Mouse (Mus musculus): ENCODE data around the gene Pdxk.

The Pdxk gene

DNA sequence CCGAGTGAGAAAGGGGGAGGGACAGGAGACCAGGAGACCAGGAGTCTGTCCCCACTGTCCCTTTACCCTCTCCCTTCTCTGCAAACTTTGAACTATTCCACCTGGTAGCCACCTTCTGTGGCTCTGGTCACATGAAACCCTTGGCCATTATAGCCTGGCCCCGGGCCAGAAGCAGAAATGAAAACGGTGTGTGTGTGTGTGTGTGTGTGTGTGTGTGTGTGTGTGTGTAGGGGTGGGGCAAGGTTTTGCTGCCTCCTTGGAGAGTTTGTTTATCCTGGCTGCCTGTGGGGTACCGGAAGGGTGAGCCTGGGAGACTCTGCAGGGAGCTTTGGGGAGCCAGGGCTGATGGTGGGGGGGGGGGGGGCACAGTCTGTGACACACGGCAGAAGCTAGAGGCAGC, 4.3 kb downstream of the Pdxk start:
- no peak for DNase-seq (ENCODE audit: low spot score in 2 of 2)

DNA sequence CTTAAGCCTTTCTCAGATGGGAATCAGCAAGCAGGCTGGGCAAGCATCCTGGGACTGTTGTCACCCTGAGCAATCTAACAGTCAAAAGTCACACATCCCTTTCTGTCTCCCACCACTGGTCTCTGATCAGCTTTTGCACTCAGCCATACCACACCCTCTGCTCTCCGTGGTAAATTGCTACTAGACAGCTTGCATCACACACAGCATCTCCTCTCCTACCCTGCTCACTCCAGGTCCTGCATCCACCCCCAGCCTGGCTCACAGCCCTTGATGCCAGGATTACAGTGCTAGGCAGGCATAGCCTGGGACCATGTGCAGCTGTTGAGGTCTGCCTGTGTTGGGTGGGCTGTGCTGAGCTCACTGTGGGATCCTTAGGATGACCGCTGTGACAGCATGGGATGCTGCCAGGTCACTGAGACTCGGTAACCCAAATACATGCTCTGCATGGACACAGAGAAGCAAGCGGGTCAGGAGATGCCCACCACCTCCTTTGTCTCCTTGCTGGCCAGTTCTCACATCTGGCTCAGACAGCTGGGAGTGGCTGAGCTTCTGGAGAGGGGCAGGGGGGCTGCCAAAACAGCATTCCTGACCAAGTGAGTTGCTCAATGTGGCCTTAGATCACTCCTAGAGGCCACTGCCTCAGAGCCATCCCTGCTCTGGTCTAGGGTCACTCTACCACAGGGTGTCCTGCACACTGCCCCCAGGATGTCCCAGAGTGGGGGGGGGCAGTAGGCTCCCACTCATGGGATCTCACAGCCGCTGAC, 6.2 kb downstream of the Pdxk start:
- DNase-seq (ENCODE audit: low spot score in 2 of 2): peak in 1 of 2 experiments; percentile 48

DNA sequence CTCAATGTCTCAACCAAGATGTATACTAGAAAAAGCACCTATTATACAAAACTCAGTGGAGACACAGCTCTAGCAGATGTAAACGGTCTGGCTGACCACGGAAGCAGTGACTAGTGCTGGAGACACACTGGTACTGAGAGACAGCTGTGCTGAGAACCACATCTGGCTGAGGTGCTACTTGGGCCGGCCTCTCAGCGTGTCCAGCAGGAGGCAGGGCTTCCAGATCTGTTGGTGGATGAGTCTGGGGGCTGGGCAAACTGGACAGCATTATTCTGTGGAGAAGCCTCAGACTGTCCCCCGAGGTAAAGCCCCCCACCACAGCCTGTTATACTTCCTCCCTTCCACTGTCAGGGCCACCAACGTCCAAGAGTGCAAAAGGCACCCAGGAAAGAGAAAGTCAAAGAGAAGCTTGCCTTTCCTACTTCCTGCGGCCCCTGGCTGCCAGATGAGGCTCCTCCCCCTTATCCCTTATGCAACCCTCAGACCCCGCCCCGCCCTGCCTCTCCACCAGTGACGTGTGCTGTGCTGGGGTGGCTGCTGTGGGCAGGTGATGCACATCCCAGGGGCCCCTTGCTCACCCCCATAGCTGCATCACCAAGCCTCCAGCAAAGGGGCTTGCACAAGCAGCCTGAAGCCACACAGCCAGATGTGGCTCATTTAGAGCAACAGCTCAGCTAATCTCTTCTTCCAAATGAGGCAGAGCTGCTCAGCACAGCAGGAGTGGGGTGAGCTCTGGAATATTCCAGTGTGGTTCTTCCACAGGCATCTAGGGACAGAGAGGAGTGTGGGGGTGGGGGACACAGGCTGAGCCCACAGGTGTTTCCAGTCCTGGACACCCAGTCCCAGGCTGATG, 7.1 kb downstream of the Pdxk start:
- DNase-seq (ENCODE audit: low spot score in 2 of 2): peak; percentile 38 to 73

DNA sequence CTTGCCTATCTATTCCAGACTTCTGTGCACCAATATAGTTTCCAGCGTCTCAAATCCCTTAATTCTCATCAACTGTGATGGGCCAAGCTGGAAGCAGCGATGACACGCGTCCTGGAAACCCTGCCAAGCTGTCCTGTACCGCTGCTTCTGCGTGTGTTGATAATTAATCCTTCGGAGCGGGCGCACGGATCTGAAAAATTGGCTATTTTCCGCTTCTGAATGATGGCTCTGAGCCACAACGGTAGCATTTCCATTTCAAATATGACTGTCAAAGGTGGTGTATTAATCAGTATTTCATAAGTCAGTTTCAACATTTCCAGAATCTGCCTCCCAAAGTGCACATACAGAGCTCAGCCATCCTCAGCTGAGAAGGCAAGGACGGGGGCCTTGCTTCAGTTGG, 8.1 kb downstream of the Pdxk start:
- no peak for DNase-seq (ENCODE audit: low spot score in 2 of 2)

DNA sequence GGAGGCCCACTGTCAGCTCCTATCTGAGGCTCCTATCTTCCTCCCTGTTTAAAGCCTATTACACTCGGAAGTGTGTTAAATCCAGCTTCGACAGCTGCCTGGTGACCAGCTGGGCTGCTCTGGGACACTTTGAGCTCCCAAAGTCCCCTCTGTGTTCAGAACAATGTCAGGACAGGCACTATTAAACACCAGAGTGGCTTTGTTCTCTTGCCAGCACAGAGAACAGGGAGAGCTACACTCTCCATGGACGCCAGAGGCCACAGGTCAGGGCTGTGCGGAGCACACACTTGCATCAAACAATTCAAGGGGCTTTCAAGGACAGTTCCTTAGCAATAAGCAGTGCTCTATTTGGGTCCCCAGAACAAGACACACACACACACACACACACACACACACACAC, 12.1 kb downstream of the Pdxk start:
- no peak for DNase-seq (ENCODE audit: low spot score in 2 of 2)

DNA sequence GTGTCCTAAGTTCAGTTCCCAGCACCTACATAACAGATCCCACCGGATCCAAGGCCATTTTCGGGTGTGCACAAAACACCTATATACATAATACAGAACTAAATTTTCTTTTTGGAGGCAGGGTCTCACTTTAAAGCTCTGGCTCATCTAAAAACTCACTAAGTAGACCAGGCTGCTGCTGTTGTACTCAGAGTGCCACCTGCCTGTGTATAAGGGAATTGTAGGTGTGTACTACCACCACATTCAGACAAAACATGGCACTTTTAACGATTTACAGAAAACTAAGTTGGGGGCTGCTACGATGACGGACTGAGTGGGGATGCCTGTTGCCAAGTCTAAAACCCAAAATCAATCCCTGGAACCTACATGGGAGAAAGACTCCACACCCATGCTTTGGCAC, 14.0 kb downstream of the Pdxk start:
- DNase-seq (ENCODE audit: low spot score in 2 of 2): no peak

DNA sequence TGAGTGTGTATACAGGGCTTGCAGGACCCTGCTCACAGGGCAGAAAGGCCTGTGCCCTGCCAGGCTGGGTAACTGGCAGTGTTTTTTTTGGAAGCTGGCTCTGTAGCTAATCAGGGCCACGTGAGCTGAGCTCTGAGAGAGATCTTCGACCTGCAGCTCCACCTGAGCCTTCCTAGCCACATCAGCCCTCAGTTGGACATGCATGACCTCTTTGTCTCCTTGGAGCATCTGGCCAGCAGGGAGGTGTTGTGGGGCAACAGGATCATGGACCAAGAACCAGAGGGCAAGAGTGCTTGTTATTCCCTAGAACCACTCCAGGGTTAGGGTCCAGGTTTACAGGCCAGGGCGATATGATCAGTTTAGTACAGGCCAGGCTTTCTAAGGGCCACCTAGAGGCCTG, 17.4 kb downstream of the Pdxk start:
- no peak for DNase-seq (ENCODE audit: low spot score in 2 of 2)

DNA sequence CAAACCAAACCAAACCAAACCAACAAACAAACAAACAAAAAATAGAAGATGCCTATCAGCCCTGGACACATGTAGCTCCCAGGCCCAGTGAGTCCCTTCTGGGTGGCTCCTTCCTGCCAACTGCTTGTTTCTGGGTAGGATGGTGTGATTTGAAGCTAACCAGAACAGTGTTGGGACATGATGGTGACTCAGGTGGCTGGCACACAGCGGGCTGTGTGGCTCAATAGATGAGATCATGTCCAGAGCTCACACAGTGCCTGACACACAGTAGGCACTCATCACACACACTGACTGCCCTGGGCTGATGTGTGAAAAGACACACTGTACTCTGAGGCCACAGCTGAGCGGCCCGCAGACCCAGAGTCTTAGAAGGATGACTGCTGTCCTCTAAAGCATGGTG, 18.6 kb downstream of the Pdxk start:
- no peak for DNase-seq (ENCODE audit: low spot score in 2 of 2)

DNA sequence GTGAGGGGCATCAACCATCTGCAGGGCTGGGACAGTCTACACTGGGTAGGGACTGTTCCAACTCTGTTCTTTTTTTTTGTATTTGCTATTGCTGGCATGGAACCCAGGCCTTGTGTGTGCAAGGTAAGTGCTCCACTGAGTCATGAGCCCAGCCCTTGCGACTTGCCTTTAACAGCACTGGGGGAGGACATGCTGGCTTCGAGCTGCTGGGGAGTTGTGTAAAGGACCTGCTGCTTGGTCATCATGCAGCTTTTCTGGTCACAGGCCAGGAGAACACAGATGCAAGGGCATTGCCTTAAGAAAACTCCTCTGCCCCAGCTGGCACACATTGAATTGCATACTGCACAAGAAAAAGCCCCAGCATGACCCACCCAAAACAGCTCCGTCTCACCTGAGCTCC, 22.5 kb downstream of the Pdxk start:
- no peak for DNase-seq (ENCODE audit: low spot score in 2 of 2)

DNA sequence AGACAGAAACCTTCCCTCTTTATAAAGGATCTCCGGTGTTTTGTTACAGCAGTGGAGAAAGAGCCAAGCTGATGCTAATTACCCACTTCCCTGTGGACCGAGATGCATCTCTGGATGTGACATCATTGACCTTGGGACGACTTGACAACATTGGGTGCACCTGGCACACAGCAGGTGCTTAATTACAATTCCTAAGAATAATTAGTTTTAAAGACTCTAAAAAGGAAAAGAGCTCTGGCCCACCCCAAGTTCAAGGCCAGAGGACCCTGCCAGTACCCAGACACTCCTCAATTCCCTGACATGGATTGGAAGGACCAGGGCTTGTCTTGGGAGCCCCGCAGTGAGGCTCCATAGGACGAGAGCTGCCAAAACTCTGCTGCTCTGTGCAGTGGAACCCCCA, 23.2 kb downstream of the Pdxk start:
- DNase-seq (ENCODE audit: low spot score in 2 of 2): no peak

DNA sequence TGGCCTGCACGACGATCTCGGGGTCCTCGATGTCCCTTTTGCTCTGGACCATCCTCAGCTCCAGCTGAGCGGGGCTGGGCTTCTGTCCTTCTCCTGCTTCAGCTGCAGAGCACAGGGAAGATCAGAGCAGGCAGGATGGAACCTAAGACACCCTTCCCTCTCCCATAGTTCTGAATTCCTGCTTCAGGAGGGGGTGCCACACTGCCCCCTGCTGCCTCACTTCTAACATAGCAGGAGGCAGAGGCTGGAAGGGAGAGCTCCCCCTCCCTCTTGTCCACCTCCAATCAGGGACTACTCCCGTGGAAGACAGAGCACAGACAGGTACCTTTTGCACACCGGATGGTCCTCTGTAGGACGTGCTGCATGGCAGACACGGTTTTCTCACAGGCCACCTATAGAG, 24.0 kb downstream of the Pdxk start:
- DNase-seq (ENCODE audit: low spot score in 2 of 2): no peak

DNA sequence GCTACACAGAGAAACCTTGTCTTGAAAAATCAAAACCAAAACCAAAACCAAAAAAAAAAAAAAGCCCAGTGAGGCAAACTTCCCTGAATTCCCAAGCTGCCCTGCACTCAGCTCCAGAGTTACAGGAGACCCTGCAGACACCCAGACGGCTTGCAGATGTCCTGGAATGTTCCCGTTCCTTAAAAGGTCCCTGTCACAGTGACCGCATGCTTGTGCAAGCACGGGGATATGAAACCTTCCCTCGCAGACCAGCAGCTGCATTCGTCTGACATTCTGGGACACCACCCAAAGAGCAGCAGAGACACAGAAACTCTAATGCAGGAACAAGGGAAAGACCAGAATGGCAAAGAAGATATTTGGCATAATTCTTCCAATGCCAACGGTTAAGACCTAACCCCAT, 24.8 kb downstream of the Pdxk start:
- DNase-seq (ENCODE audit: low spot score in 2 of 2): no peak

DNA sequence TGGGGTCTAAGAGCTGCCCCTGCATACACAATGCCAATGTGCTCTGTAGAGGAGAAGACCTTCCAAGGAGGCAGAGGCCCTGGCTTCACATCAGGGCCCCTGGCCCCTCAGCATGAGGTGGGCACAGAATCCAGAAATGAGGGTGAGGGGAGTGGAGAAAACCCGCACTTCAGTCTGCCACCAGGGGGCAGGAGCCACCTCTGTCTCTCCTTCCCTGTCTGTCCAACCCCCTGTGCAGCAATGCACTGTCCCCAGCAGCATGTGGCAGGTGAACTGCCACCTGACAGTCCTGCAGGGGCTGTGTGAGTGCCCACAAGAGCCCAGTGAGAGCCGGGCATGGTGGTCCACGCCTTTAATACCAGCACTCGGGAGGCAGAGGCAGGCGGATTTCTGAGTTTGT, 25.2 kb downstream of the Pdxk start:
- DNase-seq (ENCODE audit: low spot score in 2 of 2): no peak

DNA sequence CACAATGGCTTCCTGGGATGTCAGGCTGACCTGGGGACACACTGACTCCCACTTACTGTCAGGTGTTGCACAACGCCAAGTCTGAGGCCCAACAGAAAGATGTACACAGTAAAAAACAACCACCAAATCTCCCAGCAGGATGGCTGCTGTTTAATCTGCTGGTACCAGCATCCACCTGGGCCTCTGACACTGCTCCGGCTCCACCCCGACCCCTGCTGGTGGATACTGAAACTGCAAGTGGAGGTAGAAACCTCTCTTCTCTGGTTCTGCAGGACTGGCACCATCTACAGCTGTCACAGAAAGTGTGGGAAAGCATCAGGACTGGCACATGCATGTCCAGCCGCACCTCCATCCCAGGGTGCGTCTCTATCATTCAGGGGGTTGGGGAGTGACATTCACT, 26.7 kb downstream of the Pdxk start:
- DNase-seq (ENCODE audit: low spot score in 2 of 2): peak; percentile 75 to 77

DNA sequence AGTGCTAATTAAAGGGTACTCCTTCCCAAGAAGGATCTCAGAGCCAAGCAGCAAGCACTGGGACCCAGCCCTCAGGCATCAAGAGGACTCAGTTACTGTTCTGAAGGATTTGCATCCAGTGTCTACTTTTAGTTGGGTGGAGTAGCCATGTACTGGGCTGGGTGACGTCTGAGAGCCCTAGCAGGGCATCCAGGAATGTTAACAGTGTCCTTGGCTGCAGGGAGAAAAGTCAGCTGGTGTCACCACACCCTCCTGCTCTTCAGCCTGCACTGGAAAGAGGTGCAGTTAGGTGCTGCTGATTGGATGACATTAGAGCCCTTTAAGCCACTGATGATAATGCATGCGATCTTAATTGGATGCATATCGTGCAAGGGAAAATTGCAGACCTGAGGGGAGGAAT, 31.9 kb downstream of the Pdxk start:
- DNase-seq (ENCODE audit: low spot score in 2 of 2): no peak

DNA sequence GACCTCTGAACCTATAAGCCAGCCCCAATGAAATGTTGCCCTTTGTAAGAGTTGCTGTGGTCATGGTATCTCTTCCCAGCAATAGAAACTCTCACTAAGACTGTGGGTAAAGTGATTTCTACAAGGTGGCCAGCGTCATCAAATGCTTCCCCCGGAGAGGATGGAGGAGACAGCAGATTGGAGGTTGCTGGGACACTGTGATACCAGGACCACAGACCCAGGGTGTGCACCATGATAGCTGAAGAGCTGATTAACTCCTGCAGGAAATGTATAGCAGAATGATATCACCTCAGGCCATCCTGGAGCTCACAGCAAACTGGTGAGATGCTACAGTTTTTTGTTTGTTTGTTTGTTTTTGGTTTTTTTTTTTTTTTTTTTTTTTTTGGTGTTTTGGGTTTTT, 35.0 kb downstream of the Pdxk start:
- no peak for DNase-seq (ENCODE audit: low spot score in 2 of 2)

DNA sequence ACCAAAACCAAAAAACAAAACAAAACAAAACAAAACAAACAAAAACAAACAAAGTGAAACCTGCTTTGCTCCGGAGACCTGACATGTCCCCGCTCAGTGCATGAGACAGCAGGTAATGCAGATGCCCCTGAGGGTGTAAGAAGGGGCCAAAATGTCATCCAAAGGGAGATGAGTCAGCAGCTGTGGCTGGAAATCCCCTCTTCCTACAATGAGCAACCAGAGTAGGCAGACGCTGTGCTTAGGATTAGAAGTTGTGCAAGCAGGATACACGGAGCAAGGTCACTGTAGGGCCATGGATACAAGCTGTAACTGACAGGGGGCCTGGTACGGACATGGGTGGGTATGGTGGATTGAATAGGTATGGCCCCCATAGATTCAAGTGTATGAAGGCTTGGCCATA, 35.6 kb downstream of the Pdxk start:
- DNase-seq (ENCODE audit: low spot score in 2 of 2): no peak

DNA sequence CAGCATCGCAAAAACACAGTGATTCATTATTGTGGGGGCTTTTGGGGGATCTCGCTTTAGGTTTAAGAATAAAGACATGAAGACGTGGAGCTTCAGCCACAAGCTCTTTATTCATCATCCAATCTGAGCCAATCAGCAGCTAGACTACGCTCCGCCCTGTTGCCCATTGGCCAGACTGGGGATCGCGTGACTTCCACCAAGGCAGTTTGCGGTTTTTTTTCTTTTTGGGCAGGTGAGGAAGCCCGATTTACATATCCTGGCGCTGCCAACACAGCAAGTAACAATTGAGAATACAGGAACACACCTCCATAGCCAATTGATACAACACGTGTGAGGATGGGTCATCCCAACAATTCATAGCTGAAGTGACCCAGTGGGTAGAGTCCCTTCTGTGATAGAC, 36.7 kb downstream of the Pdxk start:
- no peak for DNase-seq (ENCODE audit: low spot score in 2 of 2)

DNA sequence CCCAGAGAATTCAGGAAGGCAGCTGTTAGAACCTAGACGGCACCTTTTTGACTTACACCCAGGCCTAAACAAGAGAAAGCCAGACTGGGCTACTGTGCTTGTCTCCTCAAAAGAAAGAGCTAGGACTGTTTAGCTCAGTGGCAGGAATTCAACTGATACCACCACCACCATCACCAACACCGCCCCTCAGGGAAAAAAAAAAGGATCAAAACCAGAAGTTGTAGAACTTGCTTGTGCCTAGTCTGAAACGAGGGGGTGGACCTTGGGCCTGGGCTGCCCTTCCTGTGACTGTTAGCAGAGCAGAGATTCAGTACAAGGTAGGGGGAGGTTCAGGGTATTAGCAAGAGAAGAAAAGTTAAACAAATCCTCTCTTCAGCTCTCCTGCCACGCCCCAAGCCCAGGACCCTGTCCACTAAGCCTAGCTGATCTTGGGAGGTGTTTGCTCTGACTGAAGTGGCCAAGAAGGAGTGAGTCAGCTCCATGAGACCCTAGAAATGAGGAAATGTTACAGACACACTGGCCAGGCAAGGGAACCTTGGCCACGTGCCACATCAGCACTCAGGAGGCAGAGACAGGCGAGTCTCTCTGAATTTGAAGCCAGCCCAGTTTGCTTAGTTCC, 38.5 kb downstream of the Pdxk start:
- DNase-seq (ENCODE audit: low spot score in 2 of 2): peak in 1 of 2 experiments; percentile 28

DNA sequence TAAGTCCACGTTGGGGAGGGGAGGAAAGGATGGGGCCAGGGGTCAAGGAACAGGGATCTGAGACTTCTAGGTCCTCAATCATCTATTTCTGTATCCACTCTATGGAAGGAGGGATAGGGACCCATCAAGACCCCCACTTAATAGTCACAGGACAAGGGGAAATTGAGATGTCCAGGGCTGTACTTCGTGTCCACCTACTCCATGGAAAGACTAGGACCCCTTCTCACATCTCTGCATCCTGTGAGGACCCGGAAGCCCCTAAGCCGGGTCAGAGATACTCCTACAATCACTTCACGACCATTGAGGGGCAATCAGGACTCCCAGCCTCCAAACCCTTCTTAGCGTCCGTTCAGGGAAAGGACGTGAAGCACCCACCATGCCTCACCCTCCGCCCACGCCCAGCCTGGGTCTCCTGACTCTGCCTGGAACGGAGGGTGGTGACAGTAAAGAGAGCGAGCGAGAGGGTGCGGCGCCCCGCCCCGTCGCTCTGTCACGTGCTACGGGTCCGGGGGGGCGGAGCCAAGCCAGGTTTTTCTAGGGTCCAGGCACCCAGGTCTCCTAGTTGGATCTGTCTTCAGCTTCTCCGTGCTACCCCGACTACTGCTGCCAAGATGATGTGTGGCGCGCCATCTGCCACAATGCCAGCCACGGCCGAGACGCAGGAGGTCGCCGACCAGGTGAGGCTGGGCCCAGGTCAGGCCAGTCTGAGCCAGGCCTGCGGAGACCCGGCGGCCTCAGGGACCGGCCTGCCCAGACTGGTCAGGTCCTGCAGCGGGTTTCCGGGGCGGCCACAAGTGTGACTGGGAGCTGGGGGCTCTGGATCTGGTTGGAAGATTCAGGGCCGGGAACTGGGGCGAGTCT, 39.4 kb downstream of the Pdxk start, which contains the start of gene Cstb:
Cstb (plus strand) TSS at position 489 of the 861 bp plus-strand sequence.
- peak; percentile 85 for DNase-seq (ENCODE audit: low spot score in 2 of 2)

DNA sequence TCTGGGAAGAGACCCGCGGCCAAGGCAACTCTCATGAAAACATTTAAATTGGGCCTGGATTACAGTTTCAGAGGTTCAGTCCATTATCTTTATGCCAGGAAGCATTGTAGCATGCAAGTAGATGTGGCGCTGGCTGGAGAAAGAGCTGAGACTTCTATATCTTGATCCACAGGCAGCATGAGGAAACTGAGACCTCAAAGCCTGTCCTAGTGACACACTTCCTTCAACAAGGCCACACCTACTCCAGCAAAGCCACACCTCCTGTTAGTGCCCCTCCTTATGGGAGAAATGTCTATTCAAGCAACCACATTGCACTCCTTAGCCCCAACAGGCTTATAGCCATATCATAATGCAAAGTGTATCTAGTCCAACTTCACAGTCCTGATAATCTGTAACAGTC, 42.2 kb downstream of the Pdxk start:
- no peak for DNase-seq (ENCODE audit: low spot score in 2 of 2)

DNA sequence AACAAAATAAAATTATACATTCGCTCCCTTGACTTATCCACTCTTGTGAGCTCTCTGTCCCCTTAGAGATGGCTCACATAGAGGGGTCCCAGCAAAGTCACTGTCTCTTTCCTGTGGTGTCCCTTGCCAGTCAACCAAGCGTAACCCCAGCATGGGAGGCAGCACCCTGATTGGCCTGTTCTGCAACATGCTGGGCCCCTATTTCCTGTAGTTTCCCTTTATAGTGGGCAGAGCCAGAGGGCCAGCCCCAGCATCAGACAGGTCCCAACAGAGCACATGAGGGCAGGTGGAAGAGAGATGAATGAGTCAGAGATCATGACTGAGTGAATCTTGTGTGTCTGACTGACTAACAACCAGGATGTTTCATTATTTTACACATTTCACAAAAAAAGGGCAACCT, 43.8 kb downstream of the Pdxk start:
- DNase-seq (ENCODE audit: low spot score in 2 of 2): peak; percentile 55 to 60

Measured in urinary bladder, postnatal 36 days (tissue).